Mouse (Mus musculus) forebrain, embryonic 14.5 days (tissue): ENCODE data around the gene Kcnh7. TPM values are rescaled to one million over a fixed set of nuclear protein-coding genes. Genes with fewer than 3 reads are reported as not detected.

ENCODE experiments used
- ATAC-seq: fragments of 200-750 bp; cut with Nextera tagmentation; 2 replicates; pipeline ENCODE4 v1.8.0; 2017; ENCODE audit warnings: mild to moderate bottlenecking, moderate library complexity
- DNase-seq: peaks from one replicate; pipeline ENCODE4 v3.0.0-alpha.2; 2015; ENCODE audit warnings: low spot score
- H3K27ac ChIP-seq: fragments of 300-500 bp; sonication (generic); 2 replicates; pipeline ENCODE4 v1.5.1; 2014; ENCODE audit warnings: low read depth, mild to moderate bottlenecking, control low read depth, low read length, moderate library complexity
- H3K27me3 ChIP-seq: fragments of 300-500 bp; sonication (generic); replicated peaks from 2 replicates; pipeline ENCODE4 v1.6.1; 2014; ENCODE audit warnings: low read length, control low read depth, mixed read lengths; ENCODE audit not compliant: control insufficient read depth, insufficient read depth
- H3K36me3 ChIP-seq: fragments of 300-500 bp; sonication (generic); 2 replicates; pipeline ENCODE4 v1.6.1; 2014; ENCODE audit warnings: low read length, control low read depth; ENCODE audit not compliant: control insufficient read depth, insufficient read depth
- H3K4me1 ChIP-seq: fragments of 300-500 bp; sonication (generic); 2 replicates; pipeline ENCODE4 v1.6.1; 2014; ENCODE audit warnings: antibody characterized with exemption, low read length, control low read depth; ENCODE audit not compliant: control insufficient read depth, insufficient read depth
- H3K4me2 ChIP-seq: fragments of 300-500 bp; sonication (generic); 2 replicates; pipeline ENCODE4 v1.6.1; 2014; ENCODE audit warnings: mild to moderate bottlenecking, control low read depth, low read length
- H3K4me3 ChIP-seq: fragments of 300-500 bp; sonication (generic); 2 replicates; pipeline ENCODE4 v1.5.1; 2014; ENCODE audit warnings: low read depth, low read length, control low read depth
- H3K9ac ChIP-seq: fragments of 300-500 bp; sonication (generic); 2 replicates; pipeline ENCODE4 v1.6.1; 2014; ENCODE audit warnings: mild to moderate bottlenecking, low read length, control low read depth, moderate library complexity
- H3K9me3 ChIP-seq: fragments of 300-500 bp; sonication (generic); replicated peaks from 2 replicates; pipeline ENCODE4 v1.6.1; 2016; ENCODE audit warnings: low read length, control low read depth, mixed read lengths; ENCODE audit not compliant: control insufficient read depth
- WGBS: fragments of 180-500 bp; shearing (Covaris S2); extraction: QIAGEN DNeasy Blood & Tissue Kit; methylation state at CpG from one replicate; pipeline ENCODE4 v1.1.7; 2014; 5-methylcytosine and 5-hydroxymethylcytosine counted together
- polyA plus RNA-seq: library from polyadenylated mRNA; unstranded; fragments of >200 nt; fragmentation: Nextera tagmentation; extraction: Ambion mirVana; gene quantifications from 2 replicates; pipeline ENCODE4 v1.2.1, GENCODE M21; 2014

The Kcnh7 gene
- polyA plus RNA-seq, 1 experiment from 2014 or later: 6.1 TPM

GRCm38 (mm10) chr2:63009141-63009540 is 174.9 kb downstream of the Kcnh7 start:
- Histone ChIP-seq H3K4me3 (no peak overlapping the region), H3K27me3 (no peaks in the 10 kb centered on the region), H3K36me3 (no peaks in the 10 kb centered on the region), H3K4me2 (no peak overlapping the region), H3K9me3 (no peaks in the 10 kb centered on the region), H3K9ac (no peak overlapping the region), H3K27ac (no peak overlapping the region), H3K4me1 (no peaks in the 10 kb centered on the region)
- 92% methylated on average over 4 of the region's 4 CpGs for WGBS
- no peak for ATAC-seq
- DNase-seq: no peak

GRCm38 (mm10) chr2:63002784-63003183 is 181.3 kb downstream of the Kcnh7 start:
- H3K9ac ChIP-seq: no peak overlapping the region
- no peaks in the 10 kb centered on the region for H3K27me3 ChIP-seq
- no peaks in the 10 kb centered on the region for H3K9me3 ChIP-seq
- no peak overlapping the region for H3K4me2 ChIP-seq
- H3K4me3 ChIP-seq: no peak overlapping the region
- ATAC-seq: no peak
- H3K4me1 ChIP-seq: 0 out of 2 replicates have a peak, but pooled peaks cover under 1% of the 10 kb centered on the region
- WGBS: 67% methylated on average over 1 of the region's 1 CpGs
- no peak for DNase-seq
- no peaks in the 10 kb centered on the region for H3K36me3 ChIP-seq
- no peak overlapping the region for H3K27ac ChIP-seq

GRCm38 (mm10) chr2:62997692-62998091 is 186.4 kb downstream of the Kcnh7 start:
- no peak overlapping the region for H3K4me2 ChIP-seq
- no peaks in the 10 kb centered on the region for H3K36me3 ChIP-seq
- DNase-seq: peak; percentile 40
- no peak for ATAC-seq
- WGBS: 67% methylated on average over 2 of the region's 2 CpGs
- no peaks in the 10 kb centered on the region for H3K9me3 ChIP-seq
- no peak overlapping the region for H3K27ac ChIP-seq
- H3K27me3 ChIP-seq: no peaks in the 10 kb centered on the region
- H3K4me3 ChIP-seq: no peak overlapping the region
- H3K9ac ChIP-seq: no peak overlapping the region
- H3K4me1 ChIP-seq: 0 out of 2 replicates have a peak, but pooled peaks cover 2% of the 10 kb centered on the region

- H3K9ac ChIP-seq: no peak overlapping the region
- H3K4me2 ChIP-seq: no peak overlapping the region
- no peak overlapping the region for H3K27ac ChIP-seq
- no peaks in the 10 kb centered on the region for H3K4me1 ChIP-seq
- H3K36me3 ChIP-seq: no peaks in the 10 kb centered on the region
- DNase-seq (peak; percentile 46), ATAC-seq (peak; percentile 26; the same call in 1 of the 2 replicates)
- H3K9me3 ChIP-seq: no peaks in the 10 kb centered on the region
- H3K27me3 ChIP-seq: no peaks in the 10 kb centered on the region
- no peak overlapping the region for H3K4me3 ChIP-seq
These were observed 195.5 kb downstream of the Kcnh7 start for GRCm38 (mm10) chr2:62988616-62989015.

- no peak overlapping the region for H3K4me2 ChIP-seq
- no peak overlapping the region for H3K9ac ChIP-seq
- H3K4me1 ChIP-seq: no peaks in the 10 kb centered on the region
- WGBS: 45% methylated on average over 2 of the region's 2 CpGs
- H3K9me3 ChIP-seq: no peaks in the 10 kb centered on the region
- no peak overlapping the region for H3K4me3 ChIP-seq
- H3K27me3 ChIP-seq: no peaks in the 10 kb centered on the region
- H3K36me3 ChIP-seq: no peaks in the 10 kb centered on the region
- ATAC-seq (no peak), DNase-seq (no peak)
- H3K27ac ChIP-seq: no peak overlapping the region
These were observed 200.2 kb downstream of the Kcnh7 start for GRCm38 (mm10) chr2:62983936-62984335.

GRCm38 (mm10) chr2:62935273-62935874 is 248.7 kb downstream of the Kcnh7 start:
- DNase-seq: no peak
- ATAC-seq: no peak
- no peaks in the 10 kb centered on the region for H3K9me3 ChIP-seq
- no peaks in the 10 kb centered on the region for H3K4me1 ChIP-seq
- WGBS: 85% methylated on average over 1 of the region's 1 CpGs
- H3K36me3 ChIP-seq: no peaks in the 10 kb centered on the region
- no peak overlapping the region for H3K27ac ChIP-seq
- H3K9ac ChIP-seq: no peak overlapping the region
- no peaks in the 10 kb centered on the region for H3K27me3 ChIP-seq
- no peak overlapping the region for H3K4me2 ChIP-seq
- no peak overlapping the region for H3K4me3 ChIP-seq

- Histone ChIP-seq H3K9ac (no peak overlapping the region), H3K4me3 (no peak overlapping the region), H3K27ac (no peak overlapping the region), H3K4me1 (no peaks in the 10 kb centered on the region), H3K36me3 (no peaks in the 10 kb centered on the region), H3K9me3 (no peaks in the 10 kb centered on the region), H3K4me2 (no peak overlapping the region), H3K27me3 (no peaks in the 10 kb centered on the region)
- ATAC-seq: no peak
- WGBS: 81% methylated on average over 3 of the region's 3 CpGs
- DNase-seq: no peak
These were observed 255.6 kb downstream of the Kcnh7 start for GRCm38 (mm10) chr2:62928494-62928893.

- DNase-seq: no peak
- no peaks in the 10 kb centered on the region for H3K27me3 ChIP-seq
- 81% methylated on average over 3 of the region's 3 CpGs for WGBS
These were observed 256.0 kb downstream of the Kcnh7 start for GRCm38 (mm10) chr2:62928065-62928464.

GRCm38 (mm10) chr2:62923803-62924202 is 260.3 kb downstream of the Kcnh7 start:
- 42% methylated on average over 4 of the region's 4 CpGs for WGBS
- no peak for DNase-seq
- no peak for ATAC-seq
- Histone ChIP-seq H3K4me3 (no peak overlapping the region), H3K4me2 (no peak overlapping the region), H3K27me3 (no peaks in the 10 kb centered on the region), H3K27ac (no peak overlapping the region), H3K9me3 (no peaks in the 10 kb centered on the region), H3K4me1 (no peaks in the 10 kb centered on the region), H3K9ac (no peak overlapping the region), H3K36me3 (no peaks in the 10 kb centered on the region)

More at GRCm38 (mm10) chr2:62928065-62928464, 256.0 kb downstream of the Kcnh7 start:
- Histone ChIP-seq H3K4me3 (no peak overlapping the region), H3K4me1 (no peaks in the 10 kb centered on the region), H3K4me2 (no peak overlapping the region), H3K36me3 (no peaks in the 10 kb centered on the region), H3K9ac (no peak overlapping the region), H3K9me3 (no peaks in the 10 kb centered on the region), H3K27ac (no peak overlapping the region)
- ATAC-seq: no peak
